Mouse (Mus musculus) kidney, adult 2 months (tissue): ENCODE measurements around the gene Olfr556. TPM values are rescaled to one million over a fixed set of nuclear protein-coding genes. Genes with fewer than 3 reads are reported as not detected.

Experiments used
- DNase-seq: peaks from one replicate; pipeline ENCODE4 v3.0.0; 2021
- H3K27ac ChIP-seq: fragments of 200-500 bp; 2 replicates; pipeline ENCODE4 v1.5.1; 2012; ENCODE audit warnings: low read depth, low read length, control low read depth, inconsistent platforms; ENCODE audit not compliant: insufficient read depth
- H3K27me3 ChIP-seq: fragments of 200-500 bp; replicated peaks from 2 replicates; pipeline ENCODE4 v1.6.1; 2012; ENCODE audit warnings: mild to moderate bottlenecking, moderate library complexity, low read length, inconsistent platforms; ENCODE audit not compliant: control insufficient read depth, insufficient read depth
- H3K36me3 ChIP-seq: fragments of 200-500 bp; 2 replicates; pipeline ENCODE4 v1.6.1; 2012; ENCODE audit warnings: mild to moderate bottlenecking, moderate library complexity, low read length, inconsistent platforms; ENCODE audit not compliant: control insufficient read depth, insufficient read depth
- H3K4me1 ChIP-seq: fragments of 200-500 bp; 2 replicates; pipeline ENCODE4 v1.6.1; 2011; ENCODE audit warnings: low read length; ENCODE audit not compliant: control insufficient read depth, insufficient read depth
- H3K4me3 ChIP-seq: fragments of 200-500 bp; 2 replicates; pipeline ENCODE4 v1.5.1; 2011; ENCODE audit warnings: mild to moderate bottlenecking, low read depth, low read length, control low read depth; ENCODE audit not compliant: insufficient read depth
- CTCF ChIP-seq: fragments of 200-500 bp; conservative IDR thresholded peaks from 2 replicates; pipeline ENCODE4 v1.5.1; 2011; ENCODE audit warnings: low read depth, mild to moderate bottlenecking, control low read depth, low read length, moderate library complexity, mixed read lengths; ENCODE audit not compliant: insufficient read depth, insufficient read length
- POLR2A ChIP-seq: fragments of 200-500 bp; IDR thresholded peaks from one replicate; pipeline ENCODE4 v1.6.1; 2011; ENCODE audit warnings: low read depth, low read length, control low read depth
- WGBS: fragments of 180-500 bp; shearing (Covaris S2); methylation state at CpG from one replicate; pipeline ENCODE4 v1.1.7; 2018; 5-methylcytosine and 5-hydroxymethylcytosine counted together
- polyA plus RNA-seq: library from polyadenylated mRNA; depleted of rRNA; stranded (reverse); fragments of >200 nt; gene quantifications from 2 replicates; pipeline ENCODE4 v1.2.3, GENCODE M21; 2012; rRNA removed

Gene Olfr556
- polyA plus RNA-seq, 1 experiment = not detected

DNA sequence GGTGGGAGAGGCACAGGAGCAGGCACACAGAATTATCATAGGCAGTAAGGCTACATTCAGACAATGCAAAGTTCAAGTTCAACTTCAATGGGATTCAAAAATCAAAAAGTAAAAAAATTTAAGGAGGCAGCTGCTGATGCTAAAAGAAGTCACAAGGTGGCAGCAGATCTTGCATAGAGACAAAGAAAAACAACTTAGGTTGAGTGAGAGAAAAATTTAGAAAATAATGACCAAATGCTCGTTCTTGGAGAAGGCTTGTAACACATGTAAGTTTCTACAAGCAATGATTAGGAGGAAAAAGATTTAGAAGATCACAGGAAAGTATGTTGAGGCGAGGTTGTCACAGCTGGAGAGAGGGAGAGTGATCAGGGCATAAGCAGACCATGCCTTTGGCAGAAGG is 679 bp downstream of the Olfr556 start:
- Histone ChIP-seq H3K4me1 (no peaks in the 10 kb centered on the region), H3K4me3 (no peak overlapping the region), H3K27me3 (no peaks in the 10 kb centered on the region), H3K36me3 (no peaks in the 10 kb centered on the region), H3K27ac (no peak overlapping the region)
- no peak for DNase-seq
- 31% methylated on average over 2 of the region's 2 CpGs for WGBS
- TF ChIP-seq CTCF (no peak), POLR2A (no peak)

DNA sequence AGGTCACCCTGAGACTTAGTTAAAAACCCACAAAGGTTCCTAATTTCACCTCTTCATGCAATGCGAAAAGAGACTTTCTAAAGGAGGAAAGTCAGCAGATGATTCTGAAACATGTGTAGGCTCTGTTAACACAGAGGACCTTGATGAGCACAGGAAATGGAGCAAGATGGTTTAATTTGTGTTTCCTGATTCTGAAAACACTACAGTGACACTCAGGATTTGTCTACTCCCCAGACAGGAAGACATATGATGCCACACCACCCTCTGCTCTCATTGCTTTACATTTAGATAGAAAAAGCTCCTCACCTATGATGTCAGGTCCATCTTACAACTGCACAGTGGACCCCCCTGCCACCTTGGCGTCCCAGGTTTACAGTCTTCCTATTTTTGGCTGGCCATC is 11.5 kb downstream of the Olfr556 start:
- H3K4me1 ChIP-seq = no peaks in the 10 kb centered on the region
- no peaks in the 10 kb centered on the region for H3K36me3 ChIP-seq
- no peak overlapping the region for H3K27ac ChIP-seq
- H3K4me3 ChIP-seq = no peak overlapping the region
- TF ChIP-seq CTCF (no peak), POLR2A (no peak)
- H3K27me3 ChIP-seq = no peaks in the 10 kb centered on the region
- DNase-seq = no peak
- WGBS = 75% methylated on average over 2 of the region's 2 CpGs

DNA sequence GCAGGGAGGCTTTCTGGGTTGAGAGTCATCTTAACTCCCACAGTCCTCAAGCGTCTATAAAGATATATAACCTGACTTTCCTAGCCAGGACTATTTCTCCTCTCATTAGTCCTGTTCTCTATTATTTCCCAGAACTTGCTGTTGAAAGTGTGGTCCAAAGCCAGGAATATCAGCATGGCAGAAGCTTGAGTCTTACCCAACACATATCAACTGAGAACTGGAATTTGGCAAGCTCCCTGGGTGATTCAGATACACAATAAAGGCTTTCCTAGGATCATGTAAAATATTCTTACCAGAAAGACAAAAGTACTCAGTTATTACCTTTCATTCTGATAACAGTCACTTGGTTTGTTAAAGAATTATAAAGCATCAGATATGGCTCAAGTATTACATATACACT is 17.2 kb downstream of the Olfr556 start:
- no peaks in the 10 kb centered on the region for H3K27me3 ChIP-seq
- no peak for TF ChIP-seq POLR2A
- no peak for TF ChIP-seq CTCF
- H3K4me3 ChIP-seq = no peak overlapping the region
- no peaks in the 10 kb centered on the region for H3K4me1 ChIP-seq
- no peaks in the 10 kb centered on the region for H3K36me3 ChIP-seq
- no peak overlapping the region for H3K27ac ChIP-seq
- no peak for DNase-seq
- WGBS = 73% methylated on average over 1 of the region's 1 CpGs

DNA sequence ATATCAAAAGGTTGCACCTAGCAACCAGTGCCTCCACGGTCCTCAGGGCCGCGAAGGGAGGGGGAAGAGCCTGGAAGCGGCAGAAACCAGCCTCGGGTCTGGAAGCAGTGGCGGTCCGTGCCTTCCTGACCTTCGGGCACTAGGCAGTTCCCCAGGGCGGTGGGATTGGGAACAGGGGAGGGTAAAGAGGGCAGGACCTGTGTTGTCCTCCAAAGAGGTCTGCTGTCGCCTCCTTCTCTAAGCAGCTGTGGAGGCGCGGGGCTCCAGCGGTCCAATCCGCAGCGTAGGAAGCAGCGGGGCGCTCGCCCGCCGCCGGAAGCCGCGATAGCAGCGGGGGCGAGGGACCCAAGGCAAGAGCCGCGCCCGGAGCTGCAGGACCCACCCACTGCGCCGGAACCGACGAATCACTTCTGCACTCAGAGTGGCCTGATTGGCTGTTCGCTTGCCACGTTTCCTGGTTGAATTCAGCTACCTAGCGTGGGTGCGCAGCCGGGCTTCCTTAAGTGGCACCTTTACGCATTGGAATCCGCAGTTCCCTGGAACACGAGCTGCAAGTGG is 22.3 kb downstream of the Olfr556 start, which contains the start of gene Trim68:
Gene Trim68 (minus strand): TSS at position 384 of the 558 bp plus-strand sequence.
- peak within 1 kb of the TSS; percentile 74 for H3K27ac ChIP-seq
- peak; percentile 94 for DNase-seq
- H3K4me3 ChIP-seq = peak within 1 kb of the TSS; percentile 94
- no peaks in the 10 kb centered on the region for H3K4me1 ChIP-seq
- TF ChIP-seq CTCF (no peak), POLR2A (no peak)
- under 1% methylated on average over 40 of the region's 40 CpGs for WGBS
- no peaks in the 10 kb centered on the region for H3K27me3 ChIP-seq
- no peaks in the 10 kb centered on the region for H3K36me3 ChIP-seq

DNA sequence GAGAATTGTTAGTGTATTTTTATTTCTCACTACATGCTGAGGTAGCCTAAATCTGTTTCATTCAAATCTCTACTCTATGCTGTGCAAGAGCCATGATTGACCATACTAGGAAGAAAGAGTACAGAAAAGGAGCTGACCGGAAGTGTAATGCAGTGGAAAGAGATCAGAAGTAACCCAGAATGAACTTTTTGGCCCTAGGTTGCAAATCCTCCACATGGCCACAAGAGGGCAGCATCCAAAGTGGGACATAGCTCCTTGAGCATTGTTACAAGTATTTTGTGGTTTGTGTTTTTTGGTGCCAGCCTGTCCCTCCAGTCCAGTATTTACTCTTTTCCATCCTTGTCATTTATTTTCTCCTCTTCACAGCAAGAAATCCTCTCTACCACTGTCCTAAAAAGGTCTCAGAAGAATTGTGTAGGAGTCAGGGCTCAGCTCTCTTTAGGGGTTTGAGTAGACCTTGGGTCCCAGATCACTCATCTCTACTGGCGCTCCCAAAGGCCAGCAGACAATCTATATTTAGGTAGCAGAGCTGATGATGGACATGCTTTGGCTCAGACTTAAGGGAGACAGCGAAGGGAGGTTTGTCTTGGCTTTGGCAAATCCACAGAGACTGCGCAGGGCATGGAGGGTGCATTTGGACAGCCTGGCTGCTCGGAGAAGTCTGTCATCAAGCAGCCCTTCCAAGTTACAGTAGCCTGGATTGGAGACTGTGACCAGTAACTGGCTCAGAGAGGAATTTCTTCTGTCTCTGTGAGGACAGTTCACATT is 30.8 kb downstream of the Olfr556 start, which contains the start of gene Olfr557:
Gene Olfr557 (plus strand): TSS at position 553 of the 768 bp plus-strand sequence.
- no peaks in the 10 kb centered on the region for H3K36me3 ChIP-seq
- 67% methylated on average over 5 of the region's 5 CpGs for WGBS
- no peak within 1 kb of the TSS for H3K27ac ChIP-seq
- H3K27me3 ChIP-seq = no peaks in the 10 kb centered on the region
- TF ChIP-seq CTCF = peak; percentile 84
- no peak for TF ChIP-seq POLR2A
- peak; percentile 35 for DNase-seq
- no peak within 1 kb of the TSS for H3K4me3 ChIP-seq
- no peaks in the 10 kb centered on the region for H3K4me1 ChIP-seq

DNA sequence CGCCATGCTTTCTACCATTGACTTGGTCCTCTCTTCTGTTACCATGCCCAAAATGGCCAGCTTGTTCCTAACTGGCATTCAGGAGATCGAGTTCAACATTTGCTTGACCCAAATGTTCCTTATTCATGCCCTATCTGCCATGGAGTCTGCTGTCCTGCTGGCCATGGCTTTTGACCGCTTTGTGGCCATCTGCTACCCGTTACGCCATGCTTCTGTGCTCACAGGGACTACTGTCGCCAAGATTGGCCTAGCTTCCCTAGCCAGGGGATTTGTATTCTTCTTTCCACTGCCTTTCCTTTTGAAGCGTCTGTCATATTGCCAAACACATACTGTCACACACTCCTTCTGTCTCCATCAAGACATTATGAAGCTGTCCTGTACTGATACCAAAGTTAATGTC is 33.8 kb downstream of the Olfr556 start:
- Histone ChIP-seq H3K27ac (no peak overlapping the region), H3K4me3 (no peak overlapping the region), H3K4me1 (no peaks in the 10 kb centered on the region), H3K27me3 (no peaks in the 10 kb centered on the region), H3K36me3 (no peaks in the 10 kb centered on the region)
- no peak for DNase-seq
- TF ChIP-seq CTCF = no peak
- no peak for TF ChIP-seq POLR2A
- 85% methylated on average over 7 of the region's 7 CpGs for WGBS

DNA sequence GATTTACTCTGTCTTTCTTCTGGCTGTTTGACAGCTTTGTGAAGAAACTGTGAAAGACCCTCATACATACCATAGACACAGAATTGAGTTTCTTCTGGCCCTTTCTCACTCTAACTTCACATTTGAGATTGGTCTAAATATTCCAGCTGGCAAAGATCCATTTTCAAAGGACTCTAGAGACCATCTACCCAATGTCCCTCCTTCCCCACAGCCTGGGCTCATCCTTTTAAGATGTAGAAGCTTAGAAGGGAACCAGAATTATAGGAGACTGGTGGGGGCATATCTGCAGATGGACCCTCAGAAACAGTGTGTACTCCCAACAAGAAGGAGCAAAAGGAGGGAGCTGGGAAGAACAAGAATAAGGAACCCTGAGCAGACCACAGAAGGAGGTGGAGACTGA is 37.2 kb downstream of the Olfr556 start, which contains the start of gene Olfr558:
Gene Olfr558 (plus strand): TSS at position 301 of the 400 bp plus-strand sequence.
- no peak for TF ChIP-seq POLR2A
- TF ChIP-seq CTCF = no peak
- DNase-seq = no peak
- Histone ChIP-seq H3K4me3 (no peak within 1 kb of the TSS), H3K4me1 (no peaks in the 10 kb centered on the region), H3K36me3 (no peaks in the 10 kb centered on the region), H3K27ac (no peak within 1 kb of the TSS), H3K27me3 (no peaks in the 10 kb centered on the region)

DNA sequence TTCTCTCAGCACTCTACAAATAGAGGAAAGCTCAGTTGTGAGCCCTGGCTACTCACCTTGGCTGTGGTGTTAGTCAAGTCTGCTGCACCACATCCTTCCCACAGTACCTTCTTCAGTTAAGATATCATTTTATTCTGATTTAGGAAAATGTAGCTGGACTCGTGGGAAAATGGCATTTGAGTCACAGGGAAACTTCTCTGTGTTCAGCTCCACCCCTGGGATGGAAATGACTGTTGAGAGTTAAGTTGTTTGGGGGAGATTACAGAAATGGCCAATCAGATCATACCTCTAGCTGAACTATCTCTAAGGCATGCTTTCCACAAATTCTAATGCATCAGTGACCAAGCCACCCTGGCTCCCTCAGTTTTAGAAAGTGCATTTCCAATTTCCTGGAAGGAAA is 54.3 kb downstream of the Olfr556 start, which contains the start of gene Olfr33:
Gene Olfr33 (minus strand): TSS at position 101 of the 400 bp plus-strand sequence.
- no peak within 1 kb of the TSS for H3K27ac ChIP-seq
- 40% methylated on average over 1 of the region's 1 CpGs for WGBS
- no peak within 1 kb of the TSS for H3K4me3 ChIP-seq
- no peaks in the 10 kb centered on the region for H3K36me3 ChIP-seq
- TF ChIP-seq POLR2A = no peak
- TF ChIP-seq CTCF = no peak
- H3K4me1 ChIP-seq = no peaks in the 10 kb centered on the region
- H3K27me3 ChIP-seq = no peaks in the 10 kb centered on the region
- no peak for DNase-seq

Other genes starting within 250 kb of the Olfr556 start
- 5.2 and 6.3 TPM in 2 replicates for gene Rrm1, start 223.2 kb upstream of the Olfr556 start, polyA plus RNA-seq
- not detected in 2 replicates for gene Olfr543, start 183.2 kb upstream of the Olfr556 start, polyA plus RNA-seq
- gene Olfr544, start 176.6 kb upstream of the Olfr556 start, polyA plus RNA-seq = not detected in 2 replicates
- not detected in 2 replicates for gene Olfr545, start 165.3 kb upstream of the Olfr556 start, polyA plus RNA-seq
- not detected in 2 replicates for gene Olfr547, start 130.2 kb upstream of the Olfr556 start, polyA plus RNA-seq
- not detected in 2 replicates for gene Olfr548-ps1, start 124.0 kb upstream of the Olfr556 start, polyA plus RNA-seq
- gene Olfr549, start 115.0 kb upstream of the Olfr556 start, polyA plus RNA-seq = not detected in 2 replicates
- 3.7 and 4.5 TPM in 2 replicates for gene Trim21, start 99.4 kb upstream of the Olfr556 start, polyA plus RNA-seq
- not detected in 2 replicates for gene Olfr550, start 93.5 kb upstream of the Olfr556 start, polyA plus RNA-seq
- gene Olfr551, start 73.0 kb upstream of the Olfr556 start, polyA plus RNA-seq = not detected in 2 replicates
- not detected in 2 replicates for gene Olfr552, start 67.1 kb upstream of the Olfr556 start, polyA plus RNA-seq
- gene Olfr553, start 46.7 kb upstream of the Olfr556 start, polyA plus RNA-seq = not detected in 2 replicates
- not detected in 2 replicates for gene Olfr554, start 26.5 kb upstream of the Olfr556 start, polyA plus RNA-seq
- gene Olfr555, start 6.1 kb upstream of the Olfr556 start, polyA plus RNA-seq = not detected in 2 replicates
- 9.7 and 11.7 TPM in 2 replicates for gene Trim68, start 22.4 kb downstream of the Olfr556 start, polyA plus RNA-seq
- gene Olfr557, start 31.0 kb downstream of the Olfr556 start, polyA plus RNA-seq = not detected in 2 replicates
- 1.9 and 2.6 TPM in 2 replicates for gene Olfr558, start 37.3 kb downstream of the Olfr556 start, polyA plus RNA-seq
- gene Olfr33, start 54.2 kb downstream of the Olfr556 start, polyA plus RNA-seq = not detected in 2 replicates
- gene Olfr559, start 62.6 kb downstream of the Olfr556 start, polyA plus RNA-seq = not detected in 2 replicates
- gene Olfr560, start 94.5 kb downstream of the Olfr556 start, polyA plus RNA-seq = not detected in 2 replicates
- gene Olfr78, start 94.6 kb downstream of the Olfr556 start, polyA plus RNA-seq = 1.9 and 3.2 TPM in 2 replicates
- gene Olfr561, start 106.3 kb downstream of the Olfr556 start, polyA plus RNA-seq = not detected in 2 replicates
- gene Olfr564, start 138.6 kb downstream of the Olfr556 start, polyA plus RNA-seq = not detected in 2 replicates
- not detected in 2 replicates for gene Olfr566, start 193.9 kb downstream of the Olfr556 start, polyA plus RNA-seq
- gene Olfr568, start 212.2 kb downstream of the Olfr556 start, polyA plus RNA-seq = not detected in 2 replicates
- not detected in 2 replicates for gene Olfr569, start 226.0 kb downstream of the Olfr556 start, polyA plus RNA-seq
- gene Olfr570, start 229.7 kb downstream of the Olfr556 start, polyA plus RNA-seq = not detected in 2 replicates